Mouse (Mus musculus) olfactory bulb, adult 2 months (tissue): Measurements from ENCODE around the gene Pex6. TPM values are rescaled to one million over a fixed set of nuclear protein-coding genes. Genes with fewer than 3 reads are reported as not detected.

Source experiments
- H3K27ac ChIP-seq: fragments of 200-500 bp; 2 replicates; pipeline ENCODE4 v1.5.1; 2012; ENCODE audit warnings: low read depth, low read length; ENCODE audit not compliant: insufficient read depth
- H3K4me1 ChIP-seq: fragments of 200-500 bp; 2 replicates; pipeline ENCODE4 v1.6.1; 2012; ENCODE audit warnings: low read length; ENCODE audit not compliant: control insufficient read depth, insufficient read depth
- H3K4me3 ChIP-seq: fragments of 200-500 bp; 2 replicates; pipeline ENCODE4 v1.5.1; 2012; ENCODE audit warnings: mild to moderate bottlenecking, low read depth, low read length, moderate library complexity; ENCODE audit not compliant: insufficient read depth
- CTCF ChIP-seq: fragments of 200-500 bp; IDR thresholded peaks from 2 replicates; pipeline ENCODE4 v1.5.1; 2012; ENCODE audit warnings: low read depth, mild to moderate bottlenecking, low read length, moderate library complexity; ENCODE audit not compliant: insufficient read depth
- POLR2A ChIP-seq: fragments of 200-500 bp; IDR thresholded peaks from 2 replicates; pipeline ENCODE4 v1.6.1; 2012; ENCODE audit warnings: mild to moderate bottlenecking, low read depth, low read length, moderate library complexity; ENCODE audit not compliant: insufficient read depth
- WGBS: fragments of 180-500 bp; shearing (Covaris S2); methylation state at CpG from one replicate; pipeline ENCODE4 v1.1.7; 2018; 5-methylcytosine and 5-hydroxymethylcytosine counted together
- polyA plus RNA-seq: library from polyadenylated mRNA; stranded (reverse); fragments of >200 nt; gene quantifications from 2 replicates; pipeline ENCODE4 v1.2.4, GENCODE M21; 2012; ENCODE audit warnings: low replicate concordance; ENCODE audit not compliant: missing spikeins, insufficient read depth, insufficient read length

The Pex6 gene
- polyA plus RNA-seq, 1 experiment, result not detected

- 78% methylated on average over 20 of the region's 20 CpGs for WGBS
- no peak overlapping the region for H3K4me3 ChIP-seq
- peaks cover 5% of the 10 kb centered on the region; the same call in 1 of the 2 replicates for H3K4me1 ChIP-seq
- no peak overlapping the region for H3K27ac ChIP-seq
- TF ChIP-seq POLR2A, result no peak
- TF ChIP-seq CTCF, result no peak
Observed at GRCm38 (mm10) chr17:46724477-46725084, 13.3 kb downstream of the Pex6 start.

GRCm38 (mm10) chr17:46725273-46725672, 14.0 kb downstream of the Pex6 start:
- H3K4me1 ChIP-seq, result peaks cover 5% of the 10 kb centered on the region; the same call in 1 of the 2 replicates
- no peak overlapping the region for H3K27ac ChIP-seq
- no peak overlapping the region for H3K4me3 ChIP-seq
- 54% methylated on average over 9 of the region's 9 CpGs for WGBS
- peak; percentile 42; the same call in 1 of the 2 replicates for TF ChIP-seq CTCF
- TF ChIP-seq POLR2A, result no peak

GRCm38 (mm10) chr17:46725731-46726645, 14.7 kb downstream of the Pex6 start:
- no peak overlapping the region for H3K27ac ChIP-seq
- no peak overlapping the region for H3K4me3 ChIP-seq
- TF ChIP-seq CTCF, result no peak
- 91% methylated on average over 26 of the region's 26 CpGs for WGBS
- peaks cover 5% of the 10 kb centered on the region; the same call in 1 of the 2 replicates for H3K4me1 ChIP-seq

- 92% methylated on average over 11 of the region's 11 CpGs for WGBS
- no peak for TF ChIP-seq CTCF
- Histone ChIP-seq H3K27ac (no peak overlapping the region), H3K4me3 (no peak overlapping the region), H3K4me1 (peaks cover 5% of the 10 kb centered on the region; the same call in 1 of the 2 replicates)
Observed at GRCm38 (mm10) chr17:46727271-46727670, 16.0 kb downstream of the Pex6 start.

GRCm38 (mm10) chr17:46728021-46728420, 16.8 kb downstream of the Pex6 start:
- Histone ChIP-seq H3K4me3 (no peak overlapping the region), H3K4me1 (peaks cover 5% of the 10 kb centered on the region; the same call in 1 of the 2 replicates), H3K27ac (no peak overlapping the region)
- 45% methylated on average over 6 of the region's 6 CpGs for WGBS
- TF ChIP-seq POLR2A, result no peak
- no peak for TF ChIP-seq CTCF

- no peak overlapping the region for H3K4me3 ChIP-seq
- TF ChIP-seq POLR2A, result no peak
- peaks cover 5% of the 10 kb centered on the region; the same call in 1 of the 2 replicates for H3K4me1 ChIP-seq
- H3K27ac ChIP-seq, result no peak overlapping the region
- 56% methylated on average over 11 of the region's 11 CpGs for WGBS
Observed at GRCm38 (mm10) chr17:46728496-46728895, 17.2 kb downstream of the Pex6 start.

- H3K4me1 ChIP-seq, result peaks cover 5% of the 10 kb centered on the region; the same call in 1 of the 2 replicates
- H3K27ac ChIP-seq, result no peak within 1 kb of the TSS
- 26% methylated on average over 24 of the region's 24 CpGs for WGBS
- no peak for TF ChIP-seq CTCF
- TF ChIP-seq POLR2A, result no peak
- H3K4me3 ChIP-seq, result no peak within 1 kb of the TSS
Observed at GRCm38 (mm10) chr17:46728904-46729318, 17.6 kb downstream of the Pex6 start, which contains the start of gene Gnmt. Gene Gnmt, minus strand, starts transcription at chr17:46729168.

GRCm38 (mm10) chr17:46734055-46734454, 22.8 kb downstream of the Pex6 start:
- no peak for TF ChIP-seq POLR2A
- no peak for TF ChIP-seq CTCF
- no peak overlapping the region for H3K4me3 ChIP-seq
- no peak overlapping the region for H3K27ac ChIP-seq
- 96% methylated on average over 3 of the region's 3 CpGs for WGBS
- peaks cover under 1% of the 10 kb centered on the region; the same call in 1 of the 2 replicates for H3K4me1 ChIP-seq

GRCm38 (mm10) chr17:46735287-46735686, 24.0 kb downstream of the Pex6 start:
- WGBS, result 87% methylated on average over 7 of the region's 7 CpGs
- no peaks in the 10 kb centered on the region for H3K4me1 ChIP-seq
- no peak overlapping the region for H3K27ac ChIP-seq
- H3K4me3 ChIP-seq, result no peak overlapping the region
- TF ChIP-seq CTCF (no peak), POLR2A (no peak)
